In the genomic region with DNA sequence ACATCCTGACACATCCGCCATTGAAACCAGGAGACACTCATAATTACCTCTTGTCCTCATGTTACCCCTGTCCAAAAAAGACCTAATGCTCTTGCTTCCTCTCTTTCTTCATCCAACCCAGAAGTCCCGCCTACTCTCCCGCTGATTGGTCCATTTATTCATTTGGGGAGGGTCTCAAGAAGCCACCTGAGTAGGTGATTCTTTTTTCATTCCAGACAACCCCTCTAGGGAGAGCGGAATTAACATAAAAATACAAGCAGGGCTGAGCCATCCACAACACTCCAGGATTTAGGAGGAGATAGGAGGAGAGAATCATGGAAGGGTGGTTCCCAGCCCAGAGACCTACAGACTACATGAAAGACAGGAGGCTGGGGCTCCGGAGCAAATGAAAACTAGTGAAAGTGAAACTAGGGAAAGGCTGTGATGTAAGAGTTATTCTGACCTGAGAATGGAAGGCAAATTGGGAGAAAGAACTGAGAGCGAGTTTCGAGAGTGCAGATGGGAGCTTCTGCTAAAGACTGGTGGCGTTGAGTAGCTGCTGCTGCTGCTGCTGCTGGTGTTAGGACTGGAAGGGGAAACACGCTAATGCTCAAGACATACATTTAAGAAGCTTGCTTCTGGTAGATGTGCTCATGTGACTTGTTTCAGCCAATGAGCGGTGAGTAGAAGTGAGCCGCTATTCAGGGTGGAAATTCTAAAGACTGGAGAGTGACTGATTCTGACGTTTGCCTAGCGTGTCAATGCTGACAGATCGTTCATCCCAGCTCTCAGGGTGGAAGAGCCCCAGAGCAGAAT, we compare ENCODE assay signal across 7 mouse cellular contexts. TPM values are rescaled to one million over a fixed set of nuclear protein-coding genes. Genes with fewer than 3 reads are reported as not detected.
A peak's percentile ranks its signal among the peaks of the same experiment; 100 is the strongest.
DNase-seq lines count a peak whose midpoint lies in the region; ATAC-seq and TF ChIP-seq lines count a peak whose summit lies in the region.

No protein-coding gene starts in this region.

- no peak overlapping the region for H3K4me2 ChIP-seq in stomach, embryonic 16.5 days (ENCODE audit: low read depth, low read length)
- H3K4me2 ChIP-seq in midbrain, embryonic 15.5 days = no peak overlapping the region

- no peaks in the 10 kb centered on the region for H3K9me3 ChIP-seq in stomach, embryonic 16.5 days (replicated peaks; ENCODE audit: control insufficient read depth, low read length)
- H3K9me3 ChIP-seq in midbrain, embryonic 15.5 days = no peaks in the 10 kb centered on the region

- peak overlapping the region; percentile 23 for H3K4me3 ChIP-seq in left cerebral cortex, adult 2 months
- H3K4me3 ChIP-seq in stomach, embryonic 16.5 days (replicated peaks; ENCODE audit: low read length) = peak overlapping the region; percentile 21
- H3K4me3 ChIP-seq in midbrain, embryonic 15.5 days = no peak overlapping the region

- 55% methylated on average over 14 of the region's 14 CpGs for WGBS in stomach, embryonic 16.5 days
- 65% methylated on average over 14 of the region's 14 CpGs for WGBS in midbrain, embryonic 15.5 days

- H3K9ac ChIP-seq in stomach, embryonic 16.5 days (ENCODE audit: low read length) = no peak overlapping the region
- H3K9ac ChIP-seq in midbrain, embryonic 15.5 days = no peak overlapping the region

- H3K27me3 ChIP-seq in stomach, embryonic 16.5 days (ENCODE audit: control insufficient read depth, insufficient read depth, low read length) = no peaks in the 10 kb centered on the region
- H3K27me3 ChIP-seq in midbrain, embryonic 15.5 days (replicated peaks) = no peaks in the 10 kb centered on the region

- intact Hi-C loops in left cerebral cortex, adult 2 months (cut with DNase I) = no loop called here
- intact Hi-C loops in left cerebral cortex, postnatal 36 days (cut with DNase I) = no loop called here

- H3K4me1 ChIP-seq in stomach, embryonic 16.5 days (ENCODE audit: control insufficient read depth, insufficient read depth, low read length) = no peaks in the 10 kb centered on the region
- H3K4me1 ChIP-seq in midbrain, embryonic 15.5 days = no peaks in the 10 kb centered on the region

- H3K36me3 ChIP-seq in stomach, embryonic 16.5 days (ENCODE audit: control insufficient read depth, insufficient read depth, low read length) = no peaks in the 10 kb centered on the region
- H3K36me3 ChIP-seq in midbrain, embryonic 15.5 days (replicated peaks) = no peaks in the 10 kb centered on the region

- no peak for TF ChIP-seq CTCF in left cerebral cortex, adult 2 months (IDR thresholded peaks at IDR 0.05)

- no peak for ATAC-seq in stomach, embryonic 16.5 days (ENCODE audit: insufficient read depth, low FRiP score)
- ATAC-seq in midbrain, embryonic 15.5 days (replicated peaks) = no peak

- DNase-seq in left cerebral cortex, adult 2 months (ENCODE audit: extremely low spot score in 1 of 2, low spot score in 2 of 2) = no peak
- DNase-seq in left cerebral cortex, postnatal 36 days (ENCODE audit: low spot score in 2 of 2) = no peak
- peak; percentile 9 for DNase-seq in brain, adult 2 months (ENCODE audit: low read depth, low spot score)
- DNase-seq in heart, postnatal 4 days = peak; percentile 21
- DNase-seq in cerebellum, postnatal 36 days = no peak

- no peak overlapping the region for H3K27ac ChIP-seq in left cerebral cortex, adult 2 months
- no peak overlapping the region for H3K27ac ChIP-seq in stomach, embryonic 16.5 days (ENCODE audit: low read length)
- no peak overlapping the region for H3K27ac ChIP-seq in midbrain, embryonic 15.5 days

RNA-seq across cellular contexts. Expression of gene Mmp2, which starts 55.0 kb away (rescaled TPM):
- total RNA-seq in left cerebral cortex, adult 2 months (2021) = 1 to 10 TPM; 1.9 to 2.1 TPM
- total RNA-seq in left cerebral cortex, postnatal 36 days (2021) = 1 to 10 TPM; 2.4 TPM
- total RNA-seq in heart, postnatal 4 days (2021) = 100 to 1,000 TPM; 140 to 153 TPM
- 149 and 166 TPM in 2 replicates for polyA plus RNA-seq in stomach, embryonic 16.5 days (2015; fragmentation: Nextera tagmentation; extraction: Ambion mirVana)
- polyA plus RNA-seq in midbrain, embryonic 15.5 days (2015; fragmentation: Nextera tagmentation; extraction: Ambion mirVana) = 22.3 and 22.7 TPM in 2 replicates

Comparison
In these comparisons a context has a peak if more than half of its experiments do, and no peak if none do; other contexts are left out.
1. DNase-seq: peak in brain, adult 2 months (single experiment) and heart, postnatal 4 days (single experiment); none in left cerebral cortex, adult 2 months (0 of 2), left cerebral cortex, postnatal 36 days (0 of 2) and cerebellum, postnatal 36 days (0 of 2).
2. RNA of gene Mmp2, which starts 55.0 kb away (total RNA-seq): 140 to 153 TPM in heart, postnatal 4 days; 2.4 TPM in left cerebral cortex, postnatal 36 days and 1.9 to 2.1 TPM in left cerebral cortex, adult 2 months; every median in the first group is over 10 times any median in the second.